Mouse (Mus musculus) layer of hippocampus, adult 2 months (tissue): ENCODE data around the gene Mcm3ap. TPM values are rescaled to one million over a fixed set of nuclear protein-coding genes. Genes with fewer than 3 reads are reported as not detected.

Source experiments
- DNase-seq, 2 experiments: peaks; one replicate each; pipeline ENCODE4 v3.0.0; 2022; ENCODE audit warnings: low spot score in 2 of 2
- H3K27ac ChIP-seq: fragments of 200-600 bp; 2 replicates; pipeline ENCODE4 v1.8.1; 2022
- H3K4me3 ChIP-seq: fragments of 200-600 bp; 2 replicates; pipeline ENCODE4 v1.8.1; 2022; ENCODE audit warnings: mild to moderate bottlenecking
- CTCF ChIP-seq: fragments of 200-600 bp; conservative IDR thresholded peaks from 2 replicates; pipeline ENCODE4 v1.8.1; 2022; ENCODE audit warnings: antibody characterized with exemption, mild to moderate bottlenecking, moderate library complexity
- long read RNA-seq, 2 experiments: library from polyadenylated mRNA; stranded (forward); transcript quantifications; one replicate each; pipeline ENCODE4 v2.0.0; 2021; ENCODE audit warnings: borderline mapping rate in 2 of 2
- total RNA-seq, 2 experiments: library from RNA; stranded (reverse); gene quantifications; 2 replicates each; pipeline ENCODE4 v1.2.3; 2021

The Mcm3ap gene
- 10 to 100 TPM; 51.2 to 53.7 TPM for total RNA-seq
- long read RNA-seq, experiment 1, full-length matches to known transcripts = 15 of 28 reads
- long read RNA-seq, experiment 1, partial matches to known transcripts = 12 of 28 reads
- long read RNA-seq, experiment 1, other reads (novel, unspliced or antisense) = 1 of 28 reads
- long read RNA-seq, experiment 2, full-length matches to known transcripts = 31 of 63 reads
- long read RNA-seq, experiment 2, partial matches to known transcripts = 30 of 63 reads
- long read RNA-seq, experiment 2, other reads (novel, unspliced or antisense) = 2 of 63 reads

GRCm38 (mm10) chr10:76468203-76469162 lies at the start of gene Mcm3ap, which contains the start of gene Ybey:
Mcm3ap (plus strand) TSS chr10:76468927.
Ybey (minus strand) TSS chr10:76469114.
- H3K4me3 ChIP-seq = peak within 1 kb of the TSS; percentile 74
- H3K27ac ChIP-seq = peak within 1 kb of the TSS; percentile 96
- DNase-seq = peak; percentile 84 to 90
- peak; percentile 78 for TF ChIP-seq CTCF

- Histone ChIP-seq H3K4me3 (no peak overlapping the region), H3K27ac (no peak overlapping the region)
- no peak for DNase-seq
- TF ChIP-seq CTCF = no peak
Observed at GRCm38 (mm10) chr10:76425674-76426073, 43.1 kb upstream of the Mcm3ap start.

GRCm38 (mm10) chr10:76433925-76434324 lies 34.8 kb upstream of the Mcm3ap start:
- H3K27ac ChIP-seq = no peak overlapping the region
- no peak for TF ChIP-seq CTCF
- no peak for DNase-seq
- no peak overlapping the region for H3K4me3 ChIP-seq

GRCm38 (mm10) chr10:76439107-76439890 lies 29.4 kb upstream of the Mcm3ap start:
- TF ChIP-seq CTCF = no peak
- no peak for DNase-seq
- no peak overlapping the region for H3K4me3 ChIP-seq
- no peak overlapping the region for H3K27ac ChIP-seq

GRCm38 (mm10) chr10:76440281-76440680 lies 28.4 kb upstream of the Mcm3ap start, which contains the start of gene AC141477.1:
AC141477.1 (minus strand) TSS chr10:76440444.
- DNase-seq = no peak
- Histone ChIP-seq H3K4me3 (no peak within 1 kb of the TSS), H3K27ac (no peak within 1 kb of the TSS)
- no peak for TF ChIP-seq CTCF

- Histone ChIP-seq H3K27ac (peak within 1 kb of the TSS; percentile 96), H3K4me3 (peak within 1 kb of the TSS; percentile 78)
- peak; percentile 97 to 98 for DNase-seq
- peak; percentile 89 for TF ChIP-seq CTCF
Observed at GRCm38 (mm10) chr10:76442178-76443088, 26.3 kb upstream of the Mcm3ap start, which contains the start of gene Pcnt. Pcnt (minus strand) TSS chr10:76442786.

- TF ChIP-seq CTCF = no peak
Observed at GRCm38 (mm10) chr10:76445996-76446681, 22.6 kb upstream of the Mcm3ap start.

GRCm38 (mm10) chr10:76447406-76448229 lies 21.1 kb upstream of the Mcm3ap start:
- Histone ChIP-seq H3K4me3 (no peak overlapping the region), H3K27ac (no peak overlapping the region)
- no peak for DNase-seq
- TF ChIP-seq CTCF = no peak

More at GRCm38 (mm10) chr10:76445996-76446681, 22.6 kb upstream of the Mcm3ap start:
- Histone ChIP-seq H3K4me3 (no peak overlapping the region), H3K27ac (no peak overlapping the region)
- no peak for DNase-seq

GRCm38 (mm10) chr10:76448851-76449250 lies 19.9 kb upstream of the Mcm3ap start, which contains the start of gene 2610028H24Rik:
2610028H24Rik (plus strand) TSS chr10:76449081.
- no peak for TF ChIP-seq CTCF
- no peak within 1 kb of the TSS for H3K27ac ChIP-seq
- no peak for DNase-seq
- H3K4me3 ChIP-seq = no peak within 1 kb of the TSS

- no peak overlapping the region for H3K4me3 ChIP-seq
- peak; percentile 34 to 55 for DNase-seq
- TF ChIP-seq CTCF = peak; percentile 81
- no peak overlapping the region for H3K27ac ChIP-seq
Observed at GRCm38 (mm10) chr10:76455289-76455688, 13.4 kb upstream of the Mcm3ap start.
